Mouse (Mus musculus) myocyte (in vitro differentiated cells): ENCODE measurements at regions not wholly inside any gene's neighbourhood (a gene's known extent, or its start where the extent isn't known, plus 50 kb on each side); places are given as distances from the start of the nearest gene placed in this dataset.

ENCODE experiments used
- MAX ChIP-seq: IDR thresholded peaks from one replicate; pipeline ENCODE4 v1.6.1; 2011; ENCODE audit warnings: low read depth, mild to moderate bottlenecking, control low read depth
- MYOD1 ChIP-seq, 3 experiments: IDR thresholded peaks; one replicate each; pipeline ENCODE4 v1.6.1; 2011; ENCODE audit warnings: control low read depth in 2 of 3, low read depth in 2 of 3, mild to moderate bottlenecking in 2 of 3, moderate library complexity in 1 of 3; ENCODE audit not compliant: insufficient read length in 2 of 3, control insufficient read depth in 1 of 3
- POLR2A ChIP-seq: IDR thresholded peaks from one replicate; pipeline ENCODE4 v1.6.1; 2011; ENCODE audit warnings: low read depth, mild to moderate bottlenecking, control low read depth, moderate library complexity; ENCODE audit not compliant: insufficient read length
- REST ChIP-seq: IDR thresholded peaks from one replicate; pipeline ENCODE4 v1.6.1; 2011; ENCODE audit warnings: mild to moderate bottlenecking, control low read depth, moderate library complexity; ENCODE audit not compliant: insufficient read depth, insufficient read length
- TCF12 ChIP-seq: IDR thresholded peaks from one replicate; pipeline ENCODE4 v1.6.1; 2011; ENCODE audit warnings: mild to moderate bottlenecking, control low read depth; ENCODE audit not compliant: poor library complexity, insufficient read depth, severe bottlenecking
- USF1 ChIP-seq: IDR thresholded peaks from one replicate; pipeline ENCODE4 v1.6.1; 2011; ENCODE audit warnings: low read depth, mild to moderate bottlenecking, control low read depth, moderate library complexity

DNA sequence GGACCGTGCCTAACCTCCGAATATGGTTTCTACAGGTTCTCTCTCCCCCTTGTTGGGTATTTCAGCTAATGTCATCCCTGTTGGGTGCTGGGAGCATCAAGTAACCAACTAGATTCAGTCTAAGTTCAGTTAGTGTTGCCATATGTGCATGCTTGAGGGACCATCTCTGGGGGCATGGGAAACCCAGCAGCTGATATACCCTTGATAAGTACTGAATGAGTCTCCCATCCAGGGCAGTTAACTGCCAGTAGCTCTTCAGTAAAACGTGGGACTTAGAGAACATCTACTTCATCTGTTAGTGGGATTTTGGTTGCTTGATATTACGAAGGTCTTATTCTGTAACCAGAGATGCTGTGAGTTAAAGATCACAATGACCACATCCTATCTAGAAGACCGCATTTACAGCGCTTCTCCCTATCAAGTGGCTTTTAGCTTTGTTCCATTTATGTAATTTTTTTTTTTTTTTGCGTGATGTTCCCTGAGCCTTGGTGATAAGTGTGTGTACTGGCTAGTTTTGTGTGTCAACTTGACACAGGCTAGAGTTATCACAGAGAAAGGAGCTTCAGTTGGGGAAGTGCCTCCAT is 125.9 kb downstream of the 1700017N19Rik start:
- no peak for TF ChIP-seq MAX
- TF ChIP-seq TCF12: no peak
- TF ChIP-seq POLR2A: no peak
- TF ChIP-seq USF1: no peak
- TF ChIP-seq MYOD1 (IDR thresholded peaks at IDR 0.05; ENCODE audit: control insufficient read depth in 1 of 3, insufficient read length in 2 of 3, low read depth in 2 of 3): no peak
- no peak for TF ChIP-seq REST
